Mouse (Mus musculus) spleen, adult 12 weeks (tissue): ENCODE measurements at regions not wholly inside any gene's neighbourhood (a gene's known extent, or its start where the extent isn't known, plus 50 kb on each side); places are given as distances from the start of the nearest gene placed in this dataset.

Experiments
- DNase-seq: peaks from one replicate; pipeline ENCODE4 v3.0.0; 2022; ENCODE audit warnings: low spot score

- DNase-seq = no peak
Observed at GRCm38 (mm10) chr10:68842023-68842735, 118.7 kb downstream of the Tmem26 start.

DNA sequence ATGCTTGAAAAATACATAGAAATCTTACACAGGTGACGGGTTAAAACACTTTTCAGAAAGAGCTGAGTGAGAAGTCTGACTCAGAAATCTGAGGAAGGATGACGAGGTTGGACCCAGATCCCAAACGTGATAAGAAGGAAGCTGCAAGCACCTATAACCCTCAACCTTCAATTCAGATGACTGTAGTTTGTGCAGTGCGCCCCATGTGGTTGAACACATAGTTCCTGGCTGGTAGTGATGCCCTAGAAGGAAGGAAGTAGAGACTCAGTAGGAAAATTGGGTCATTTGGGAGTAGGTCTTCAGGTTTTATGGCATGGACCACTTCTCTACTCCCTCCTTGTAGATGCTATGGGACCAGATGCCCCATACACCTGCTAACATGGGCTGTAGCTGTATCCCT, 120.6 kb downstream of the Tmem26 start:
- DNase-seq = no peak

DNA sequence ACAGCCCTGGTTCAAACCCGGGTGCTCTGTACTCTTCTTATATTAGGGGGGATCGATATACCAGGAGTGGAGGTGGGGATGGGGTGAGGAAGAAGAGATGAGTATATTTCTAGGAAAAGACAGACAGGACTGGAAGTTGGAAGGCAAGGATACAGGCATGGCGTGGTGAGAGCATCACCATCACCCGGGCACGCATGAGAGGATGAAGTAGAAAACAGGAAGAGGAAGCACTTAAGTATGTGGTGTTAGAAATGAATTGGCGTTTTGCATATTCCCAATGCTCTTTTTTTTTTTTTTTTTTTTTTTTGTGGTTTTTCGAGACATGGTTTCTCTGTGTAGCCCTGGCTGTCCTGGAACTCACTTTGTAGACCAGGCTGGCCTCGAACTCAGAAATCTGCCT, 121.2 kb downstream of the Tmem26 start:
- DNase-seq = no peak

- no peak for DNase-seq
Observed at GRCm38 (mm10) chr10:68851153-68851552, 127.7 kb downstream of the Tmem26 start.

DNA sequence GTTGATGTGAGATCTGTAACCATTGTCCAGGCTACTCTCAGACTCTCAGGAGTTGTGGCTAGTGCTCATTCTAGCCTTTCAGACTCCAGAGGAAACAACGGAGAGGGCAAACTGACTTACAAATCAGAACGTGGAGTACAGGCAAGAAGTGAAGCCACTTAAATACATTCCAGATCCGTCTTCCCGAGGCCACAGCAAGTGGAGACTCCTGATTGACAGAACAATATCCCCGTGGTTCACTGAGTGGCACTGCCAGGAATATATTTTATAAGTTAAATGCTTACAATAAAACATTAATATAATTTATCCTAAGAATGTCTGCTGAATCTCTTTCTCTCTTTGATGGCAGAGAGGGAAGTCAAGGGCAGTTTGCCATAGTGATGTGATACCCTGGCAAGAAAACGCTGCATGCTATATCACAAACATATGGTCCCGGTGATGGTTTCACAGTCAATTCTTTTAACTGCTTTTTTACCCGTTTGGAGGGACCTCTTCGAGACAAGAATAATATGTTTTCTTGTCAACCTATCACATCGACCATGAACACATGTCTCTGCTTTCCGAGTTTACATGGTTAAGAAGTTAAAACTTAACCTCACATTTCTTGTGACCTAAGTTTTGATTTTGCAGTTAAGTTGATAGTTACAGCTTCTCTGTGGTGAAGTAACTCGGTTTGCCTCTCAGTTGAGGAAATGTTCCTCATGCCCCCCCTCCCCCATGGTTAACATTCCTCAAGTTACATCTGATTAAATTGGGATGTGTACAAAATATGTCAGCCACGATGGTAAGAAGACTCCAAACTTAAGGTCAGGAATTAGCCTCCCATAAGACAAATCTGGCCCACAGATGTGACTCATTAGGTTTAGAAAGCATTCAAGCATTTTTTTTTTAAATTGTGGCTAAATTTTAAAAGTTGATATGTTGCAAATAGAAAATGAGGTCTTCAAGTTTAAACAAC, 132.8 kb downstream of the Tmem26 start:
- DNase-seq = no peak

DNA sequence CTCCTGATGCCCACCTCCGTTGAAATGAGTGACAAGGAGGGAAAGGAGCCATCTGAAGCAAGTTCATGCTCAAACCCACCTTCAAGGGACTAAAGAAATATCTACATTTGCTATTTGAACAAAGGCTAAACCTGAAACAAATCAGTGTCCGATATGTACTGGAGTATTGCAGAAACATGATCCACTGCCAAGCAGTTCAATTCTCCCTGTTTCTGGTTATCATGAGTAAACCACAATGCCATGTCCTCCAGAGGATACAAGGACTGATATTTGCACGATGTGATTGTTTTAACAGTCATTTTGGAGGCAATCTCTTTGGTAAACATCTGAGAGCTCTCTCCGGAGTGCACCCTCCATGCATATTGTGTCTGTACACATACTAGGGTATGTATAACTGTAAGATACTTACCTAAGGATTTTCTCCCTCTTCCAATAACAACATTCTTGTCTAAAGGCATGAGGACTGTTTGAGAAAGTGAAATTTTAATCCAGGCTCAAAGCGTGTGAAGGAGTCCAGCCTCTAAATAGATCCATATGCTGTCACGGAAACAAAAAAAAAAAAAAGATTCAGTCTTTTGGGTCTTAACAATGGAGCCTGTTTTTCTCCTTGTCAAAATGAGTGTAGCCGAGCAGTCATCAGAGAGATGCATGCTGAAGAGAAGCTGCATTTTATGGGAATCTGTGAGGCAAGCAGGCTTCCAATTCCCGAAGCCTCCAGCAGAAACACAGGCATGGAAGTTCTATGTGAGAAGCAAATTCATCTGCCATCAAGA, 141.3 kb downstream of the Tmem26 start:
- DNase-seq = no peak

GRCm38 (mm10) chr10:68865776-68866175, 142.3 kb downstream of the Tmem26 start:
- DNase-seq = no peak

- DNase-seq = no peak
Observed at GRCm38 (mm10) chr10:68867361-68867760, 143.9 kb downstream of the Tmem26 start.

DNA sequence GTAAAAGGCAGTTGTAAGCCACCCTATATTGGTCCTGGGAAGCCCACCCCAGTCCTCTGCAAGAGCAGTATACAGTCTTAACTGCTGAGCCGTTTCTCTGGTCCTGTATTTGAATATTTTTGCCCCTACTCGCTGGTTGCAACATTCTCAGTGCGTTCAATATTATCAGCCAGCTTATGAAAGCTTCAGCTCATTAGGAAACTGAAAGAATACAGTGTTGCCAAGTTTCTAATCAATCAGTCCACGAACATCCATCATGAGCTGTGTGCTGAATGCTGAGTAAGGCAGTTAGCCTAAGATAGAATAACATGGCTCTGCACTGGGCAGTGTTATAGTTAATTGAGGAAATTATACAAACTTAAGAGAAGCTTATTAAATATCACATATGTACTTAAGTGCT, 148.7 kb downstream of the Tmem26 start:
- DNase-seq = no peak

GRCm38 (mm10) chr10:68875641-68876040, 152.2 kb downstream of the Tmem26 start:
- DNase-seq = no peak

DNA sequence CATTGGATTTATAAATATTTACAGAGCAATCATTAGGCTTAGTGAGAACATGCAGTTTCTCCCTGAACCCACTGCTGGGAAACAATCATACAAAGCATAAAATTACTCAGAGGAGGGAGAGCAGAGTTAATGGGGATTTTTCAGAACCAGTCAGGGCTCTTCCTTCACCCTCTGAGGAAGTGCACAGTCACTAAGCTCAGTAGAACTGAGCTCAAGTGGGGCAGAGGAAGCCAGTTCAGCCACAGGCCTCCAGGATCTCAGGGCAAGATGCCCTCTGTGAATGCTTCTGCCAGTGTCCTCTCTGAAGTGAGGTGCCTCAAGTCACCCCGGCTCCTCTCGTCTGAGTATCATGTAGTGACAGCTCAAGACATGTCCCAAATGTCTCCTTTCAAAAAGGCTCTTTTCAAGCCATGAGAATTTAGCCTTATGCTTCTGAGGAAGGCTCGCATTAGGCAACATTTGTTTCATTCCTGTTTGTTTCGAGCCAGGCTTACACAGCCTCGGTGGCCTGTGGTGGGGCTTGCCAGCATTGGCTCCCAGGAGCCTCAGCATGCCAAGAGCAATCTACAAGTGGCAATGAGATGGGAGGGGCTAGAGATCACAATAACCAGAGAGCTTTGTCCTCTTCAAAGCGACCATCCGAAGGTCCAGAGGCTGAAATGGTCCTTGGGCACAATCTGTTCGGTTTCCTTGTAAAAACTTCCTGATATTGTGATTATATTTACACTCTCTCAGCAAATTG, 169.8 kb downstream of the Tmem26 start:
- DNase-seq = no peak

DNA sequence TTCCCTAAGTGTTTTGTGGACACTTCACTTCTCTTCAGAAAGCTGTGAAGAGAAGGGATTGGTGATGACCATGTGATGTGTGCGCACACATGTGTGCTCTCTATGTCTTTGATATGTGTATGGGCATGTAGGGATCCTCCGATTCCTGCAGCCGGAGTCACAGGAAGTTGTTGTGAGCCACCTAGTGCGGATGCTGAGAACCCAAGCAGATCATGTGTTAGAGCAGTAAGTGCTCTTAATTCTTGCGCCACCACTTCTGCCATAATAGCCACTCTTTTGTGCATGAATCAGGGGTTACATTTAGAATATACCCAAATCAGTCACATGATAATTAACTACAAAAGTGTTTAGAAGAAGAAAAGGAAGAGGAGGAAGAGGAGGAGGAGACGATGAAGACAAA, 170.7 kb downstream of the Tmem26 start:
- no peak for DNase-seq

- no peak for DNase-seq
Observed at GRCm38 (mm10) chr10:68897524-68897923, 174.1 kb downstream of the Tmem26 start.

GRCm38 (mm10) chr10:68901168-68901567, 177.7 kb downstream of the Tmem26 start:
- no peak for DNase-seq

DNA sequence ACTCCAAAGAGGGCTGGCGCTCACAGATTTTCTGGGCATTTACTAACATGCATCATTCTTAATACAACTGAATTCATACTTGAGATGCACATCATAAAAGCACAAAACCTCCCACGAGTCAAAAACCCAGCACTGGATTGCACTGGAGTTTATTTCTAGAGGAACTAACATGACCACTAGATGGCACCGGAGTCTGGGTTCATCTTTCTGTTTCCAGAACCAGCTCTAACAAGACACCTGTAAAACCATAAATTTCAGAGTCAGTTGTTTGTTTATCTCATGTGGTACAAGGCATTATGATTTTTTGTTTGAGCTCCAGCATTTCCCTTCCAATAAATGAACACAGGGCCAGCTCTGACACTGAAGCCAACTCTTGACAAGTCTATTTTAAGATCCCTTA, 179.2 kb downstream of the Tmem26 start:
- no peak for DNase-seq

- no peak for DNase-seq
Observed at GRCm38 (mm10) chr10:68904337-68904736, 180.9 kb downstream of the Tmem26 start.

GRCm38 (mm10) chr10:68908236-68908635, 184.8 kb downstream of the Tmem26 start:
- peak; percentile 9 for DNase-seq

GRCm38 (mm10) chr10:68909018-68909417, 185.6 kb downstream of the Tmem26 start:
- DNase-seq = no peak

DNA sequence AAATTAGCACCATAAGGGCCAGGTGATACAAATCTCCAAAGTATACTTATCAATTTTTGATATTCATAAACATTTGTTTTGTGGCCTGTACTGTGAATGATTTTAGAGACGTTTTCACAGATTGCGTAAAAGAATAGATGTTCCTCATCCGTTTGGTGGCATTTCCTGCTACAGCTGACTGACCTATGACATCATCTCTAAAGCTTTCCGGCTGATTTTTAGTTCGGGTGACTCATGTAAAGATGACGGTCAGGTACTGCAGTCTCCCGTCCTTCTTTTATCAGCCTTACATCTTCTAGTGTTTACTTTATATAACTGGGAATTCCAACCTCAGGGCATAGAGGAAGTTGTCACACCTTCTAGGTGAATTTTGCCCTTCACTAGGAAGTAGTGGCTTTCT, 192.7 kb downstream of the Tmem26 start:
- no peak for DNase-seq

GRCm38 (mm10) chr10:68935843-68936242, 212.4 kb downstream of the Tmem26 start:
- no peak for DNase-seq

GRCm38 (mm10) chr10:68943239-68943638, 208.0 kb upstream of the Rhobtb1 start:
- DNase-seq = no peak

- DNase-seq = no peak
Observed at GRCm38 (mm10) chr10:68956539-68956938, 194.7 kb upstream of the Rhobtb1 start.
